Mouse (Mus musculus) limb, embryonic 11.5 days (tissue): ENCODE data around the gene Rnf19b. TPM values are rescaled to one million over a fixed set of nuclear protein-coding genes. Genes with fewer than 3 reads are reported as not detected.
A peak's percentile ranks its signal among the peaks of the same experiment; 100 is the strongest.

Source experiments
- ATAC-seq: fragments of 200-750 bp; cut with Nextera tagmentation; 2 replicates; pipeline ENCODE4 v1.8.0; 2017; ENCODE audit warnings: low read depth; ENCODE audit not compliant: insufficient number of reproducible peaks, low FRiP score, low TSS enrichment
- DNase-seq: peaks from one replicate; pipeline ENCODE4 v3.0.0-alpha.2; 2015; ENCODE audit warnings: low spot score
- H3K27ac ChIP-seq: fragments of 300-500 bp; sonication (generic); replicated peaks from 2 replicates; pipeline ENCODE4 v1.5.1; 2014; ENCODE audit warnings: low read depth, mild to moderate bottlenecking, low read length
- H3K27me3 ChIP-seq: fragments of 300-500 bp; sonication (generic); 2 replicates; pipeline ENCODE4 v1.6.1; 2014; ENCODE audit warnings: mild to moderate bottlenecking, low read length, mixed read lengths; ENCODE audit not compliant: control insufficient read depth, insufficient read depth
- H3K36me3 ChIP-seq: fragments of 300-500 bp; sonication (generic); 2 replicates; pipeline ENCODE4 v1.6.1; 2014; ENCODE audit warnings: mild to moderate bottlenecking, low read length, moderate library complexity, mixed read lengths; ENCODE audit not compliant: control insufficient read depth, insufficient read depth
- H3K4me1 ChIP-seq: fragments of 300-500 bp; sonication (generic); 2 replicates; pipeline ENCODE4 v1.6.1; 2014; ENCODE audit warnings: low read length, mixed read lengths; ENCODE audit not compliant: control insufficient read depth, insufficient read depth
- H3K4me2 ChIP-seq: fragments of 300-500 bp; sonication (generic); 2 replicates; pipeline ENCODE4 v1.6.1; 2014; ENCODE audit warnings: low read depth, mild to moderate bottlenecking, moderate library complexity; ENCODE audit not compliant: severe bottlenecking
- H3K4me3 ChIP-seq: fragments of 300-500 bp; sonication (generic); 2 replicates; pipeline ENCODE4 v1.5.1; 2014; ENCODE audit warnings: low read depth, low read length
- H3K9ac ChIP-seq: fragments of 300-500 bp; sonication (generic); 2 replicates; pipeline ENCODE4 v1.6.1; 2014; ENCODE audit warnings: mild to moderate bottlenecking, low read length
- H3K9me3 ChIP-seq: fragments of 300-500 bp; sonication (generic); 2 replicates; pipeline ENCODE4 v1.6.1; 2016; ENCODE audit warnings: low read length; ENCODE audit not compliant: control insufficient read depth
- WGBS: fragments of 180-500 bp; shearing (Covaris S2); extraction: QIAGEN DNeasy Blood & Tissue Kit; methylation state at CpG from one replicate; pipeline ENCODE4 v1.1.7; 2014; 5-methylcytosine and 5-hydroxymethylcytosine counted together
- polyA plus RNA-seq: library from polyadenylated mRNA; unstranded; fragments of >200 nt; fragmentation: Nextera tagmentation; extraction: Ambion mirVana; gene quantifications from 2 replicates; pipeline ENCODE4 v1.2.1, GENCODE M21; 2014

Rnf19b gene
- polyA plus RNA-seq, 1 experiment from 2014 or later = 9.6 TPM

- peak; percentile 80 for ATAC-seq
- Histone ChIP-seq H3K4me3 (peak overlapping the region; percentile 52), H3K4me2 (peak overlapping the region; percentile 97), H3K27me3 (peaks cover 28% of the 10 kb centered on the region), H3K4me1 (no peaks in the 10 kb centered on the region), H3K36me3 (no peaks in the 10 kb centered on the region), H3K27ac (no peak overlapping the region), H3K9me3 (no peaks in the 10 kb centered on the region), H3K9ac (peak overlapping the region; percentile 70)
- DNase-seq = peak; percentile 83
- WGBS = under 1% methylated on average over 52 of the region's 52 CpGs
These were observed 9.4 kb upstream of the Rnf19b start for GRCm38 (mm10) chr4:129048501-129049305.

GRCm38 (mm10) chr4:129049306-129050011, 8.6 kb upstream of the Rnf19b start:
- H3K9ac ChIP-seq = peak overlapping the region; percentile 70
- no peaks in the 10 kb centered on the region for H3K36me3 ChIP-seq
- peak overlapping the region; percentile 97 for H3K4me2 ChIP-seq
- no peaks in the 10 kb centered on the region for H3K4me1 ChIP-seq
- DNase-seq (peak; percentile 55), ATAC-seq (peak; percentile 11; the same call in 1 of the 2 replicates)
- H3K4me3 ChIP-seq = peak overlapping the region; percentile 52
- no peak overlapping the region for H3K27ac ChIP-seq
- H3K27me3 ChIP-seq = peaks cover 28% of the 10 kb centered on the region
- H3K9me3 ChIP-seq = no peaks in the 10 kb centered on the region
- WGBS = 7% methylated on average over 23 of the region's 23 CpGs

- Histone ChIP-seq H3K36me3 (no peaks in the 10 kb centered on the region), H3K9me3 (no peaks in the 10 kb centered on the region), H3K4me1 (no peaks in the 10 kb centered on the region), H3K27ac (no peak overlapping the region), H3K27me3 (peaks cover 28% of the 10 kb centered on the region), H3K4me3 (no peak overlapping the region), H3K4me2 (no peak overlapping the region), H3K9ac (no peak overlapping the region)
- no peak for ATAC-seq
- 77% methylated on average over 4 of the region's 4 CpGs for WGBS
- no peak for DNase-seq
These were observed 7.7 kb upstream of the Rnf19b start for GRCm38 (mm10) chr4:129050365-129050764.

DNA sequence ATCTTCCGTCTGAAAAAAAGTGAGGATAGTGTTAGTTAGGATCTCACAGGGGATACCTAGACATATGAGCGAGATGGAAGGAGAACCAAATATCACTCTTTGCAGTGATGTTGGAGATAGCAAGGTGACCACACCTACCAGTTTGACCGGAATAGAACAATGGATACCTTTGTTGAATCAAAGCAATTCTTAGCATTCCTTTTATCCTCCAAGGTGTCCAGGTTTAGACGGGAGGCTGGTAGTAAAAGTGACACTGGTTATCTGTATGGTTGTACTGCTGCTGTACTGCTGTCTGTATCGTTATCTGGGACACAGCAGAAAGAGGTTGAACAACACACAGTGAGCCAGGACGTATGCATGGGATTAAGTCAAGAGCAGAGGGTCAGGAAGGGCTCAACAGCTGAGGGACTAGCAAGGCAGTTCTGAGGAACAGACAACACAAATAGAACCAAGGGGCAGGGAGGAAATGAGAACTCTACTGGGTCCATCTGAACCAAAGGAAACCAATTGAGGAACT, 7.1 kb upstream of the Rnf19b start:
- Histone ChIP-seq H3K4me1 (no peaks in the 10 kb centered on the region), H3K27ac (no peak overlapping the region), H3K9ac (no peak overlapping the region), H3K4me3 (no peak overlapping the region), H3K4me2 (no peak overlapping the region), H3K27me3 (peaks cover 28% of the 10 kb centered on the region), H3K36me3 (no peaks in the 10 kb centered on the region), H3K9me3 (no peaks in the 10 kb centered on the region)
- 66% methylated on average over 6 of the region's 6 CpGs for WGBS
- DNase-seq (no peak), ATAC-seq (no peak)

GRCm38 (mm10) chr4:129051461-129052183, 6.4 kb upstream of the Rnf19b start:
- WGBS = 19% methylated on average over 11 of the region's 11 CpGs
- H3K4me2 ChIP-seq = no peak overlapping the region
- no peak overlapping the region for H3K4me3 ChIP-seq
- no peak overlapping the region for H3K27ac ChIP-seq
- no peaks in the 10 kb centered on the region for H3K36me3 ChIP-seq
- DNase-seq (no peak), ATAC-seq (no peak)
- H3K9me3 ChIP-seq = no peaks in the 10 kb centered on the region
- H3K9ac ChIP-seq = no peak overlapping the region
- H3K27me3 ChIP-seq = peaks cover 26% of the 10 kb centered on the region
- no peaks in the 10 kb centered on the region for H3K4me1 ChIP-seq

DNA sequence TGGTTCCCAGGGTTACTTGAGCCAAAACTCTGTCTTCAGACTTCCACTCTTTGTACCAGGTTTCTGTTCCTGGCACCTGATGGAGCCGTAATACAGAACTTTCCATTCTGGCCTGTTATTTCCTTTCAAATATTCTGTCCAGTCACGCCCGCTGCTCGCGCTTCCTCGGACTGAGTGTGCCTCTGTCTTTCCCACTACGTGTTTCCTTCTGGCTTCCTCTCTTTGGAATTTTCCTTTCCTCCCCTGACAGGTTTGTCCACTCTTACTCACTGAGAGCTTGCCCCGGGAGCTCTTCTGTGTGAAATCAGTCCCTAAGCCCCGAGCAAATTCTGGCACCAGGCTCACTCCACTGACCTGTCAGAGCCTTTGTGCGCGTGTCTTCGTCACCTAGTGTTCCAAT, 3.3 kb upstream of the Rnf19b start:
- no peak overlapping the region for H3K27ac ChIP-seq
- WGBS = 91% methylated on average over 12 of the region's 12 CpGs
- no peak overlapping the region for H3K9ac ChIP-seq
- no peaks in the 10 kb centered on the region for H3K9me3 ChIP-seq
- no peak overlapping the region for H3K4me2 ChIP-seq
- peaks cover 7% of the 10 kb centered on the region for H3K4me1 ChIP-seq
- no peaks in the 10 kb centered on the region for H3K36me3 ChIP-seq
- peaks cover 12% of the 10 kb centered on the region for H3K27me3 ChIP-seq
- ATAC-seq (no peak), DNase-seq (no peak)
- H3K4me3 ChIP-seq = no peak overlapping the region

GRCm38 (mm10) chr4:129055562-129055961, 2.5 kb upstream of the Rnf19b start:
- Histone ChIP-seq H3K4me2 (no peak overlapping the region), H3K4me1 (peaks cover 10% of the 10 kb centered on the region), H3K27ac (no peak overlapping the region), H3K27me3 (peaks cover 5% of the 10 kb centered on the region; the same call in 1 of the 2 replicates), H3K9ac (no peak overlapping the region), H3K9me3 (no peaks in the 10 kb centered on the region), H3K4me3 (no peak overlapping the region), H3K36me3 (no peaks in the 10 kb centered on the region)
- DNase-seq (no peak), ATAC-seq (no peak)
- 87% methylated on average over 5 of the region's 5 CpGs for WGBS
